Mouse (Mus musculus) megakaryocyte-erythroid progenitor cell, adult 5-6 weeks (primary cell): ENCODE measurements around the gene Wrb. TPM values are rescaled to one million over a fixed set of nuclear protein-coding genes. Genes with fewer than 3 reads are reported as not detected.

Source experiments
- ATAC-seq: replicated peaks from 2 replicates; pipeline ENCODE4 v1.8.0; 2016; ENCODE audit warnings: mild to moderate bottlenecking, inconsistent platforms; ENCODE audit not compliant: severe bottlenecking, poor library complexity, low FRiP score, low TSS enrichment
- total RNA-seq, 2 experiments: library from RNA; stranded (forward) in 1 of 2; stranded (reverse) in 1 of 2; fragments of 200-1000, 215-1000 nt in 1 of 2; fragments of >200 nt in 1 of 2; fragmentation: Nextera tagmentation in 1 of 2; gene quantifications; 2 replicates each; pipeline ENCODE4 v1.2.3; 2014 to 2017

The Wrb gene
- total RNA-seq, 2 experiments from 2014 or later, result 11.1 to 16.5 TPM

GRCm38 (mm10) chr16:96156019-96156418, 10.8 kb downstream of the Wrb start:
- no peak for ATAC-seq

DNA sequence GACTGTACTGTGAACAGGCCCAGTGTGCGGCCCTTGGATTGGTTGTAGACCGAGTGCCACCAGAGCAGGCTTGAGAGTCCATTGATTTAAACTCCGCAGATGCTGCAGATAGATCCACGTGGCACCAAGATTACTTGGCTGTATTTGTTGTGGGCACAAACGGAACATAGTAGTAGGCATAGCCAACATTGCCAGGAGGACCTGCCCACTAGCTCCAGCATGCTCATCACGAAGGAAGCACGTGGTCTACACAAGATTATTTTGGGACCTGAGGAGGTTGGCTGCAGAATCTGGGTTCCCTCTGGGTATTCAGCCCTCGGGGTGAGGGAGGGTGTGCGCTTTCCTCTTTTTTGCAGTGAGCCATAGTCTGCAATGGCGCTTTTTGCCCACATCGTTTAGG, 12.0 kb downstream of the Wrb start:
- ATAC-seq, result no peak

GRCm38 (mm10) chr16:96158511-96159080, 13.4 kb downstream of the Wrb start:
- ATAC-seq, result peak; percentile 4; the same call in 1 of the 2 replicates

- peak; percentile 82 for ATAC-seq
These were observed 14.0 kb downstream of the Wrb start for GRCm38 (mm10) chr16:96159091-96159731.

GRCm38 (mm10) chr16:96159794-96160346, 14.7 kb downstream of the Wrb start:
- no peak for ATAC-seq

DNA sequence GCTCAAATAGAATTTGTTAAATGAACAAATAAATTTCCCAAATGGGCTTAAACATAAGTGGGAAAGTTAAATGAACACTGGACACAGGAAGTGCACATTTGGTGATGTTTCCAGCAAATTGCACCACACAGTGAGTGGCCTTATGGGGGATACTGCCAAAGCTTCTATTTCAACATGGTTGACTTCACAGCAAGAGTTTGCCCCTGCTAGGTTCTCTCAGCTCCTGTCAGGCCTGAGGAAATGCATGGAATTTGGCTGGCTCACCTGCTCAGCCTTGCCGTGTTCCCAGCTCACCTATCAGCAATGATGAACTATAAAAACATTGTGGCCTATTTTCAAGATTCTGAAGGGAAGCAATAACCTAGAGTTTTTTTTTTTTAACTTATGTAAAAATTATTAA, 15.7 kb downstream of the Wrb start:
- ATAC-seq, result no peak

GRCm38 (mm10) chr16:96161336-96161735, 16.1 kb downstream of the Wrb start:
- ATAC-seq, result no peak

GRCm38 (mm10) chr16:96165723-96166264, 20.6 kb downstream of the Wrb start:
- ATAC-seq, result no peak

GRCm38 (mm10) chr16:96168837-96169236, 23.6 kb downstream of the Wrb start:
- peak; percentile 72 for ATAC-seq

DNA sequence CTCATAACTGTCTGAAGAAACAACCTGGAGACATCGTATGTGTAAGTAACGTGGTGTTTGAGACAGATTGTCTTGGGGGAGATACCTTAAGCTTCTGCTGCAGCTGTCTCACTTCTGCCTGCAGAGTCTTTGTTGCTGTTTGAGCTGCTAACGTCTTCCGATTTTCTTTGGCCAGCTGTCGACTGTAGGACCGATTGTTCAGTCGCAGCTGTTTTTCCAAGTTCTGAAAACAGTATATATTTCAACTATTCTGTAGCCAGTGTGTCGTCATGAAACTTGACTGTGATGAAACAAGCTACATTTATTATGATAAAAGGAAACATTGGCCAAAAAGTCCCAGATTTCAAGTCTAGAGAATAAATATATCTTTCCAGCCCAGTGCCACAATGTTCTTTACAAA, 28.4 kb downstream of the Wrb start:
- ATAC-seq, result no peak

GRCm38 (mm10) chr16:96175399-96175798, 30.2 kb downstream of the Wrb start:
- ATAC-seq, result no peak

DNA sequence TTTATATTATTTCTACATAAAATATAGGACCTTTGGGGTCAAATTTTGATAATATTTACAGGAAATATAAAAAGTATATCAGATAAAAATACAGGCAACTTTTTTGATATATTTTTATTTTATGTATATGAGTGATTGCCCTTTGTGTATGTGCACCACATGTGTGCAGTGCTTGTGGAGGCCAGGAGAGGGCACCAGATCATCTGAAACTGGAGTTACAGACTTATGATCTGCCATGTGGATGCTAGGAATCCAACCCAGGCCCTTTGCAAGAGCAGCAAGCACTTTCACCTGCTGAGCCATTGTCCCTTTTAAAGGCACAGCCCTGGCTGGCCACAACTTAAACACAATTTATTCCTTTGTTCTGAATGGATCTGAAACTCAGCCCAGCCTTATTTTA, 33.9 kb downstream of the Wrb start:
- ATAC-seq, result no peak

DNA sequence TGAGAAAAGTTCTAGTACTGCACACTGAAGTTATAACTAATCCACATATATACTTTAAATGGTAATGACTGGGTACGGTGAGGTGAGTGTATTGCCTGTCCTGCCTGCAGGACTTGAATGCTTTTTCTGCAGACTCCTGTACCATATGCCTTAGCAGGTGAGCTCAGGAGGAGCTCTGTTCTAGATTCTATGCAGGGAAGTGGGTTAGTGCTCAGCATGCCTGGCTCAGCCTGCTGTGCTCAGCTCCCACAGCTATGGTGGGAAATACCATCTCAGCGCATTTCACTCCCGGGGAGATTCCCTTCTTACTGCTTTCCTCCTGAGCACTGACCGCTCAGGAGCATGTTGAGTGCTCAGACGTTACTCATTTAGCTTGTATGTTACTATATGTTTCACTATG, 42.4 kb downstream of the Wrb start:
- no peak for ATAC-seq

DNA sequence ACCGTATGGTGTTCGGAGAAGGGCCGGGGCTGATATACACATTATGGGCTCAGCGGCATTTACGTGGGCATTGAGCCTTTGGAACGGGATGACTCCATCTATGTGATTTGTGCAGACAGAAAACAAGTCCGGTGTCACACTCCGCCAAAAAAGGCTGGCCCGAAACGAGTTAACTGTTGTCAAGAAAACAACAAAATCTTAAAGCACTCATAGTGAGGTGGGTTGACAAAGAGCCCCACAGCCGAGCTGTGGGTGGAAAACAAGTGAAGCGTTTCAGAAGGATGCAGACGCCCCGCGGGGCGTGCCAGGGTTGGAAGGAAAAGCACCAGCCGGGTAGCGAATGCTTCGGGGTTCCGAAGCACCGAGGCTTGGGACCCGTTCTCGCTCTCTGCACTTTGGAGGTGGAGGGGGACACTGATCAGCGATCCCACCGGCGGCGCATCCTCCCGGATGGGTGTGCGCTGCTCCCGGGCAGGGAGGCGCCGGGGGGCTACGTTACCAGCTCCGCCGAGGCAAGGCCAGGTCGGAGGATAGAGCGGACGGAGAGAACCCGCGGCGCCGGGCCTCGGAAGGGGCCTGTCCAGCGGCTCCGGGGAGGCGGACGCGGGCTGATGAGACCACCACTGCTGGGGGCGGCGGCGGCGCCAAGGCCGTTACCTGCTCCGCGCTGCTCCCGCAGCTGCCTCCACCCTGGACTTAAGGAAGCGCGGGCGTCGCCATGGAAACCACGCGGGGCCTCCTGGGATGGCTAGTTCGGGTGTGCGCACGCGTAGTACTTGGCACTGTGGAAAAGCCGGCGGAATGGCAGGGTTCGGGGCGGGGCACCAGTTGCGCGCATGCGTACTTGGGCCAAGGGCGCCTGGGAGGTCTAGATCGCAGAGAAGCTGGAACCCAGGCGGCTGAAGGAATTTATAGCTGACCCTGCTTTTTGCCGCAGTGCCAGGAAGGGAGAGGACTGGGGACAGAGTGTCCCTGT, 46.6 kb downstream of the Wrb start, which contains the start of gene Lca5l:
TSS of gene Lca5l (minus strand) at position 741 of the 976 bp plus-strand sequence.
- peak; percentile 96 for ATAC-seq

- peak; percentile 23; the same call in 1 of the 2 replicates for ATAC-seq
These were observed 54.9 kb downstream of the Wrb start, which contains the start of gene Sh3bgr for GRCm38 (mm10) chr16:96199913-96200701. Gene Sh3bgr, plus strand, starts transcription at chr16:96200450.

DNA sequence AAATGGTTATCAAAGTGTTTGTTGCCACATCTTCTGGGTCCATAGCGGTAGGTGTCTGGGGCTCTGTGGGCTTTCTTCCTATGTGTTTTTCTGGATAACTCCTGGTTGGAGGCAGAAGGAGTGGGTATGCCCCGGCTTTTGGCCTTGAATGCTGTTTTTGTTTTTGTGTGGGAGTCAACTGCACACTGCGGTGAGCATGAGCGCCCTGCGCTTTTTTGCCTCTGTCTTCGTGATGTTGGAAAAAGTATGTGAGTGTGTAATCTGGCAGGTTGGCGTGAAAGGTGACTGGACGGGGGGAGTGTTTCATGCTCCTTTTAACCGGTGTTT, 55.5 kb downstream of the Wrb start:
- ATAC-seq, result no peak

DNA sequence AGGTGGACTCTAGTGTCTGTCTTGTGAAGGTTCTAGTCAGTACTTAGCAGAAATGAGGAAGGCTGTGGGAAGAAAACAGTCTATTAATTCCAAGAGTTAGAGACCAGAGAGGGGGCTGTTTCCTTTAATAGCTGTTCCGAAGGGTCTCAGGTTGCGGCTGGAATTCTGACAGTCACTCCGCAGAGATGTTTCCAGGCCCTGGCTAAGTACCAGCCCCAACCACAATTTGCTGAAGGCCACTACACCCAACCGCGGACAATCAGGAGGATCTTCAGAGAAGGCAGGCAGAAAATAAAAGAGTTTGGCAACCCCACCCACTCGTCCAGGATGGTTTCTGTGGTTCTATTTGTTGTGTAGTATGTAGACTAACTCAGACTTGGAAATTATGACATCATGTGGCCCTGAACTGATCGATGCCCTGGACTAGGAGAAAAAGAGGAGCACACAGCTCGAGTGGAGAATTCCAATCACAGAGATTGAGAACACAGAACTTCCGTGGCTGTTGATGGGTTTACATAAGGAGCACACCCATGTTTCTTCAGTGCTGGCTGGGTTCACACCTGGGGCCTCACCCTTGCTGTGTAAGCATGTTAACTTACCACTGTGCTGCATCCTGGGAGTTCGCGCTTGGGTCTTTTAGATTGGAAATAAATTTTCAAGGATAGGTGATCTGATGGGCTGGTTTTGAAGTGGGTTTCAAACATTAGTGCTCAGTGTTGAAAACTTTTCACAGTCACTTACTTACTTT, 56.5 kb downstream of the Wrb start:
- no peak for ATAC-seq
